Mouse (Mus musculus): ENCODE measurements around the gene Sult1b1. TPM values are rescaled to one million over a fixed set of nuclear protein-coding genes. Genes with fewer than 3 reads are reported as not detected.

The Sult1b1 gene
- polyA plus RNA-seq (2012; rRNA removed) = 5.6 and 8.4 TPM in 2 replicates

DNA sequence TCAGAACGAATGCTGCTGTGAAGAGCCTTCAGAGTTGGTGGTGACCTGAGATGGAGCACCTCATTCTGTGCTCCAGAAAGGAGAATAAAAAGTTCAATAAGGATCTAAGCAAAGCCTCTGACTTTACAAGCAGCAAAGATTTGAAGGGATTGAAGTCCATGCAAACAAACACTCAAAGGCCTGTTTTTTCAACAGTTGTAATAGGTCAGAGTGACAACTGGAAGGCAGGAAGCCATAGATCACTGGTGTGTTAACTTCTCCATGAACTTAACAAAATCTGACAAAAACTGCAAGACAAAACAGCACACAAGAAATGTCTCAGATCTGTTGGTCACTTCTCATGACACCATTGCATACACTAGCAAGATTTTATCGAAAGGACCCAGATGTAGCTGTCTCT lies at the start of gene Sult1b1:
Gene Sult1b1, minus strand, starts transcription at position 85 of the 400 bp plus-strand sequence.

DNA sequence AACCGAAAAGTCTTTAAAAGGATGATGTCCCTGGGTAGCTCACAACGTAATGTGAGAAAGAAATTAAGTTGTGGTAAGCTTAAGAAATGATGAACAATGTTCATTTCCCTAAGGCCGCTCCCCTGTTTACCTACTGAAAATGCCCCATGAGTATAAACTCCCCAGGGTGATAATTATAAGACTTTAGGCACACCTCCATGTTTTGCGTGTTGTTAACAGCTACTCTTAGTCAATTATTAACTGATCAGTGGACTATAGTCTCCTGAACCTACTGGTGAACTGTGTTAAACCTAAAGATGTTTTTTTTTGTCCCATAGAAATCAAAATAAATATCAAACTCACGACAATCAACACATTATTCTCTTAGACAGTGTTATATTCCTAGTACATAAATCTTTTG lies 30.9 kb upstream of the Sult1b1 start, which contains the start of gene Sult1d1:
Gene Sult1d1, minus strand, starts transcription at position 183 of the 400 bp plus-strand sequence.

GRCm38 (mm10) chr5:87490771-87491170 lies 47.2 kb downstream of the Sult1b1 start, which contains the start of gene Ugt2a1:
TSS of gene Ugt2a1 (minus strand) at chr5:87490871.

GRCm38 (mm10) chr5:87486706-87487105 lies 51.3 kb downstream of the Sult1b1 start, which contains the start of gene Gm43638:
TSS of gene Gm43638 (minus strand) at chr5:87486806.

DNA sequence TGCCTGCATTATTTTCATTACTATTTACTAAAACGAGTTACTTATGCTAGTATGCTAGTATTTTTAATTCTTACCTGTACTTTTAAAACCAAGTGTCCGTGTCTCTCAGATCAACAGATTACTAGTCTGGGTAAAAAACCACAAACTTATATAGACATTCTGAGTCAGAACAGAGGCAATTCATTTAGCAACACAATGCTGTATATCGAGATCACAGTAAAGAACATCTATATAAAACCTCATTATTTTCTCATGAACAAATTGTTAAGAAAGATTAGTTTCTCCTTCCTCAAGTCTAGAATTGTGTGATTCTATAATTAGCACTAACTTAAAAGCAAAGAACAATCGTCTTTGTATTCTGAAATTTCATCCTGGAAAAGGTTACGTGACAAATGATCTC lies 55.8 kb downstream of the Sult1b1 start, which contains the start of gene Ugt2a2:
Gene Ugt2a2, minus strand, starts transcription at position 101 of the 400 bp plus-strand sequence.

Other genes starting within 250 kb of the Sult1b1 start
- gene Ugt2a3, start 201.0 kb downstream of the Sult1b1 start, polyA plus RNA-seq (2012; rRNA removed) = not detected in 2 replicates
- not detected in 2 replicates for gene Ugt2b38, start 114.0 kb downstream of the Sult1b1 start, polyA plus RNA-seq (2012; rRNA removed)
- gene Ugt2a2, start 55.9 kb downstream of the Sult1b1 start, polyA plus RNA-seq (2012; rRNA removed) = not detected in 2 replicates
- gene Gm43638, start 51.4 kb downstream of the Sult1b1 start, polyA plus RNA-seq (2012; rRNA removed) = not detected in 2 replicates
- gene Ugt2a1, start 47.3 kb downstream of the Sult1b1 start, polyA plus RNA-seq (2012; rRNA removed) = not detected in 2 replicates
- 2.7 and 3.4 TPM in 2 replicates for gene Sult1d1, start 30.8 kb upstream of the Sult1b1 start, polyA plus RNA-seq (2012; rRNA removed)
- not detected in 2 replicates for gene Sult1e1, start 53.4 kb upstream of the Sult1b1 start, polyA plus RNA-seq (2012; rRNA removed)
- not detected in 2 replicates for gene Csn1s1, start 128.0 kb upstream of the Sult1b1 start, polyA plus RNA-seq (2012; rRNA removed)
- not detected in 2 replicates for gene Csn2, start 161.4 kb upstream of the Sult1b1 start, polyA plus RNA-seq (2012; rRNA removed)
- not detected in 2 replicates for gene Csn1s2a, start 236.4 kb upstream of the Sult1b1 start, polyA plus RNA-seq (2012; rRNA removed)